Mouse (Mus musculus): Measurements from ENCODE around the gene Vps26a.
"Not testable (repeated sequence)": the region's sequence is repeated elsewhere in the genome, so short reads cannot be mapped to it uniquely, and the experiment has no call there.

Gene Vps26a

GRCm38 (mm10) chr10:62500916-62501615, 14.5 kb upstream of the Vps26a start:
- DNase-seq (ENCODE audit: low read depth, low spot score) = peak; percentile 58

- DNase-seq (ENCODE audit: low read depth, low spot score) = peak; percentile 93
These were observed 13.7 kb upstream of the Vps26a start for GRCm38 (mm10) chr10:62500088-62500915.

- not testable (repeated sequence) for DNase-seq (ENCODE audit: low read depth, low spot score)
These were observed 5.1 kb upstream of the Vps26a start for GRCm38 (mm10) chr10:62491681-62492080.

DNA sequence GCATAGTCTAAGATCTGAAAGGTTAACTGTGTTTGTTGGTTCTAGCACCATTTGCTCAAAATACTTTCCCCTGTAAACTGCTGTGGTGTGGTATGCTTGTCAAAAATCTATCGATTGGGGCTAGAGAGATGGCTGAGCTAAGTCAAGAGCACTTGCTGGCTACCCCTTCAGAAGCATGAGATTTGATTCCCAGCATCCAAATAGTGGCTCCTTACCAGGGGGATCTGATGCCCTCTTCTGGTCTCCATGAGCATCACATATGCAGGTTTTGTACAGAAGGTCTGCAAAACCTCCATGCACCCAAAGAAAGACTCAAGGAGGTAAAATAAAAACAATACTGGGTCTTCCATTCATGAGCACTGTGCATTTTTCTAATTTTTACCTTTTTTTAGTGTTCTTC, 1.7 kb upstream of the Vps26a start:
- DNase-seq (ENCODE audit: low read depth, low spot score) = peak; percentile 73

GRCm38 (mm10) chr10:62485878-62486582, 575 bp downstream of the Vps26a start:
- DNase-seq (ENCODE audit: low read depth, low spot score) = peak; percentile 48

DNA sequence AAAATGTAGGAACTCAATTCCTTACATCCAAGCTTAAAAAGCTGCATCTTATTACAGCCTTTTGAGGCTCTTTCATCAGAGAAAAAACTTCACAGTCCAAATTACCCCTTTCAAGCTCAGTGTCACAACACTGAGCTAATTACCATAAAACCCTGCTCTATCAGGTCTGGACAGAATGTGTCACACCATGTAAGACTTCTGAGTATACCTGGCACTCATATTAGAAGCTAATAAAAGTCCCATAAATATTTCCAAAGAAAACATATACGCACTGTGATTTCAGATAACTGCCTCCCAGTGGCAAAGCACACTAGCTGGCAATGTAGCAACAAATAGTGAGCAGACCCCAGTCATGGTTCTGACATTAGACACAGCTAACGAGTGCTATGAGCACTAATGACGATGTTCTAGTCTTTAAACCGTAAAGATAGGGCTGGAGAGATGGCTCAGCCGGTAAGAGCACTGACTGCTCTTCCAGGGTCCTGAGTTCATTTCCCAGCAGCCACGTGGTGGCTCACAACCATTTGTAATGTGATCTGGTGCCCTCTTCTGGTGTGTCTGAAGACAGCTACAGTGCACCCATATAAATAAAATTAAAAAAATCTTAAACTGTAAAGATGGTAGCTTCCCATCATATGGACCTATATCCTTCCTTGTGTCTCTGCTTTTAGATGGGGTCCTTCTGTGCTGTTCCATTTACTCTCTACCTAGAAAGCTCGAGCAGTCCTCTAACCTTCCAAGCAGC, 5.3 kb downstream of the Vps26a start:
- DNase-seq (ENCODE audit: low read depth, low spot score) = no peak

GRCm38 (mm10) chr10:62476980-62477379, 9.6 kb downstream of the Vps26a start:
- DNase-seq (ENCODE audit: low read depth, low spot score) = no peak

GRCm38 (mm10) chr10:62474944-62475343, 11.7 kb downstream of the Vps26a start:
- no peak for DNase-seq (ENCODE audit: low read depth, low spot score)

GRCm38 (mm10) chr10:62471105-62471504, 15.5 kb downstream of the Vps26a start:
- DNase-seq (ENCODE audit: low read depth, low spot score) = no peak

DNA sequence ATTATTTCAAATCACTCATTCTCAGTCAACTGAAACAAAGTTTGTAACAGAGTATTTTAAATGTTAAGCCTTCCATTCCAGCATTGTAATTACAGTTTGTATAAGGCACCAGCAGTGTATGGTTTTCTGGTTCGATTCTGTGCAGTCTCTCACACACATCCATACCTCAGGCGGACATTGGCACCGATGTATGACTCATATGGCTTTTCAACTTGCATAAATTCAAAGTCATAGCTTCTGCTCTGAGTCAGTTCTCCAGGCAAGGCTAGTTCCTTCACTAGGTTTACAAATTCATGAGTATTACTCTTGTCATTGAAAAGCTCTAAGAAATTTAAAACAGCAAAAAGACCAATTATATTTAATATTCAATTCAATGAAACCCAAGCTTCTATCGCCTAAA, 16.9 kb downstream of the Vps26a start:
- DNase-seq (ENCODE audit: low read depth, low spot score) = no peak

DNA sequence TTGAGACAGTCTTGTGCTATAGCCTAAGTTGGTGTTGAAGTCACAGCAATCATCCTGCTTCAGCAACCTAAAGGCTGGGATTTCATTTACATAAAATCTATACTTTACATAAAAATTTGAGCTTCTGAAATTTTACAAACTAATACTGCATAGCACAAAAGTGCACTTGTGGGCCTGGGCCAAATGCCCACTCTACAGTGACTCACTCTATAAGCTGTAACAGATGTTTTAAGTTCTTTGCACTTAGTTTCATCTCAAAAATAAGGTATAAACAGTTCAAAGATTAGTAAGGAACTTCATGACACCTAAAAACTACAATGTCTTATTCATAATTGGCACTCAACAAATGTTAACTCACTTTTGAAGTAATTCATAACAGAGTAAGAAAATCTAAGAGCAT, 25.3 kb downstream of the Vps26a start:
- no peak for DNase-seq (ENCODE audit: low read depth, low spot score)

- not testable (repeated sequence) for DNase-seq (ENCODE audit: low read depth, low spot score)
These were observed 34.6 kb downstream of the Vps26a start for GRCm38 (mm10) chr10:62452001-62452400.

DNA sequence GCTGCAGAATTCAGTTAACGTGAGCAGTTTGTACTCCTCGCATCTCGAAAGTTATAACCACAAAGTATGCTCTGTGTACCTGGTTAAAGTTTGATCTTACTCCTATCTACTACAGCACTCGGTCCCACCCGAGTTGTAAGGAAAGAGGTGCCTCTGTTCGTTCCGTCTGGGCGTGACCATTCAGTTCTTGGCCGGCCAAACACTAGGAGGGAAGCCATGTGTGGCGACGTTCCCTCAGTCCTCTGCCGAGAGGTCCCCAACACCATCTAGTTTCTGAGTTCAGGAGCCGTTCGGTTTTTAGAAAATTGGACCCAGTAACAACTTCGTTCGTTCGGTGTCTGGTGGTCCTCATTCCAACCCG, 36.3 kb downstream of the Vps26a start:
- no peak for DNase-seq (ENCODE audit: low read depth, low spot score)

DNA sequence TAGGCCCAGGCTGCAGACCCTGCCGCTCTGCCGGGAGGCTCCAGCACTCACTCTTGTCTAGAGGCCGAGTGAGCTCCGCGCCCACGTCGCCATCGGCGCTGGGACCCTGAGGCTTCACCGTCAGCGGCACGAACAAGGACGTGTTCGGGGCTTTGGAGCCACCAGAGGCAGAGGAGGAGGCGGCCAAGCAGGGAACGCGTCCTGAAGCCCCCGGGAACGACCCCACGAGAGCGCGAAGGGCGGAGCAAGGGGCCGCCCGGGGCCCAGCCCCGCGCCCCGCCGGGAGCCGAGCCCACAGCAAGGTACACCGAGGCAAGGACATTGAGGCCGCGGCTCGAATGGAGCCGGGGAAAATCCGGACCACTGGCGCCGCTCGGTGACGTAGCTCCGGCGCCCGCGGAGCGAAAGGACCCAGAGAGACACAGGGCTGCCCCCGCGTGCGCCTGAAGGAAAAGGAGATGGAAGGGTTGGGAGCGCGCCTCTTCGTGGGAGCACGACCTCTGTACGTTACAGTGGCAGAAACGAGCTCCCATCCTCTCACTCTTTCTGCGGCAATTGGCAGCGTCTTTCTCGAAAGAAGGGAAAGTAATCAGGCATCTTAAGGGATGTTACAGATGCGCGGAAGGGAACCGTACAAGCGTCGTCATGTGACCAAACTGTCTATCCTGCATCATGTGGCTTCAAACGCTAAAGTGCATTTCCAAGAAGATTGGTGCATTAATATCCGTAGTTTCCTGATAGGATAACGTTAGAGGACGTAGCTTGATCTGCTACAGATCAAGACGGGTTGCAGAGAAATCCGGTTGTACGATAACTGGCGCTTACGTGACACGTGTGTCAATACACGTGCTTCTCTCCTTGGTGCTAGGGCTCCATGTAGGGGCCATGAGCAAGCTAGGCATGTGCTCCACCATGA, 37.0 kb downstream of the Vps26a start, which contains the start of the genes 4930507D05Rik and Supv3l1:
4930507D05Rik (plus strand) TSS at position 126 of the 916 bp plus-strand sequence.
Supv3l1 (minus strand) TSS at position 375 of the 916 bp plus-strand sequence.
- DNase-seq (ENCODE audit: low read depth, low spot score) = peak; percentile 93

- DNase-seq (ENCODE audit: low read depth, low spot score) = no peak
These were observed 56.2 kb downstream of the Vps26a start for GRCm38 (mm10) chr10:62430427-62430826.

DNA sequence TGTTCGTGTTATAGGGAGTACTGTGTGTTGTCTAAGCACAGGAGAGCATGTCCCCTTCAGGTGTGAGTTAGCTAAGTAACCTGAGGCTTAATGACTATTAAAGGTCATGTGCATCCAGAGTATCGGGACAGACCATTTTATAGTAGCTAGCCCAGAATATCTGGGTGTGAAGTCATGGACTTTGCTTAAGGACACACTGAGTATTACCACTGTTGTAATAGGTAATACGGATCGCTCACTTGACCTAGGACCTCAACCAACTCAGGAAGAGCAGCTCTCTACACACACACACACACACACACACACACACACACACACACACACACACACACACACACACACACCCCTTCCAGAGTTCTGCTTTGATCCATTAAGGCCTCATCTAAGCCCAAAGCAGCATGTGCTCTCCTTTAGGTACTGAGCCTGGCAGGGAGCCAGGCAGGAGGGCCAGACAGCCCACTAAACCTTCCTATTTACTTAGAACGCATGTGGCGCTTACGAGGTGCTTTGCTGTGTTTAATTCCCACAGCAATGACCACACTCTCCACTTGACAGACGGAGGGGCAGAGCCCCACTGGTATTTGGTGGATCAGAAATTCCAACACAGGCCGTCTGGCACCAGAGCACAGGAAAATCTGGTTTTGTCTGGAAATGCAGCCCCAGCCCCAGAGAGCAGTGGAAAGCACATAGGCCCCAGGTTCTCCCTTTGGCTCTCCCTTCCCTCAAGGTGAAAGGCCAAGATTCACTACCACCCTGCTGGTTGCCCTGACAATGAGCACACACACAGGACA, 61.3 kb downstream of the Vps26a start:
- DNase-seq (ENCODE audit: low read depth, low spot score) = no peak

GRCm38 (mm10) chr10:62422255-62422654, 64.3 kb downstream of the Vps26a start, which contains the start of gene Hkdc1:
Hkdc1 (minus strand) TSS chr10:62422491.
- no peak for DNase-seq (ENCODE audit: low read depth, low spot score)

DNA sequence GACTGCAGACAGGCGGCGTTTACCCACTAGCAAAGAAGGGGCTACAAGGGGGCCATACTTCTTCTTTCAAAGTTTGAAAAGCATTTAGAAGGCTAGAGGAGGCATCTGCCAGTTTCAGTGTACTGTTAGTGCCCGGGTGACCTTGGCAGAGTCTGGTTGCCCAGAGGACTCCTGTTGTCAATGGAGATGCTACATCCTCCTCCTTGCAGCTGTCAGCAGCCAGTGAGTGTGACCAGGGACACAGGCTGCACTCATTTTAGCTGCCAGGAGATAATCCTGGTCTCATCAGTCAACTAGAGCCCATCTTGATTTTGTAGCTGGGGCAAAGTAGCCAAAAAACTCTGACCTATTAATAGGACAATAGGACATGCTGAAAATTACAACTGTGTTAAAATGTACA, 65.5 kb downstream of the Vps26a start:
- DNase-seq (ENCODE audit: low read depth, low spot score) = no peak

DNA sequence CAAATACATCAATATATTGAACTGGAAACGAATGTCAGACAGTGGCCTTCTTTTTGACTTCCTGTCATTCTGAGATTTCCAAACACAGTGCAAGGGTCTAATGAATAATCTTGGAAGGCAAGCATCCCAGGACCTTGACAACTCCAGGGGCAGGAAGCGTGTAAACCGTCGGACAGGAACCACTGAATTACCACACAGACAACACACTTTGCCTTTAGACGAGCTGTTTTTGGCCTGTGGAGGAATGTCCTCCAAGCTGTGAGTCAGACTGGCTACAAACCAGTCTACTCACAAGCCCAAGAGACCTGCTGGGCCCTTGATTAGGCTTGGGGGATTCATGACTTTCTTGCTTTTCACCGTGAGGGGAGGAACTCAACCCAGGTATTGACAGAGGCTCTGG, 66.2 kb downstream of the Vps26a start:
- DNase-seq (ENCODE audit: low read depth, low spot score) = no peak

DNA sequence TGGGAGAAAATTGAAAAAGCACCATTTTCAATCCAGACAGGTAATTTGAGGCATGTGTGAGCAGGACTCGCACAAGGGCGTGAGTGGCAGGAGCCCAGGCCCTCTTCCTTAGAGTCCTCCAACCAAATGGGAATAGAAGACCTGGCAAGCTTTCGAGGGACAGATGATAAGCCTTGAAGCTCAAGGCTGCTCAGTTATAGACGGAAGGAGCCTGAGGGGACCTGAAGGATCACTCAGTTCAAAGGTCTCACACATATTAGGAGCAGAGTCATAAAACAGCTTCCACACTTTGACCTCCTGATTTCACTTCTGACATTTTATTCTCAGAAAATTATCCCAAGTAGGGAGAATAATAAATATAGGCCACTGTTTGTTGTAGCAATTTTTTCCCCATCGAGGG, 67.2 kb downstream of the Vps26a start:
- DNase-seq (ENCODE audit: low read depth, low spot score) = no peak
